Mouse (Mus musculus): Measurements from ENCODE around the gene Cox4i2.

The Cox4i2 gene

GRCm38 (mm10) chr2:152767618-152768271 is 13.8 kb downstream of the Cox4i2 start:
- DNase-seq (ENCODE audit: low spot score in 2 of 2): peak; percentile 18 to 51

GRCm38 (mm10) chr2:152769677-152770076 is 15.7 kb downstream of the Cox4i2 start:
- DNase-seq (ENCODE audit: low spot score in 2 of 2): no peak

GRCm38 (mm10) chr2:152771571-152771970 is 17.6 kb downstream of the Cox4i2 start:
- no peak for DNase-seq (ENCODE audit: low spot score in 2 of 2)

DNA sequence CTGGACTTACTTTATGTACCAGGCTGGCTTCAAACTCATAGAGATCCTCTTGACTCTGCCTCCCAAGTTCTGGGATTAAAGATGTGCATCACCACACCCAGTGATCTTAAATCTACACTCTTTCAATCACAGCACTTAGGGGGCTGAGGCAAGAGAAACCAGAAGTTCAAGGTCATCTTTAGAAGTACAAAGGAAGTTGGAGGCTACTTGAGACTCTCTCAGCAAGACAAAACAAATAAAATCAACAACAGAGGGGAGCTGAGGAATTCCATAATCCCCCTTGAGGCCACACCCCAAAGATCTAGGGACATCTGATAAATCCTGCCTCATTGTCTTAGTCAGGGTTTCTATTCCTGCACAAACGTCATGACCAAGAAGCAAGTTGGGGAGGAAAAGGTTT is 18.3 kb downstream of the Cox4i2 start:
- no peak for DNase-seq (ENCODE audit: low spot score in 2 of 2)

- peak; percentile 34 to 55 for DNase-seq (ENCODE audit: low spot score in 2 of 2)
Observed at GRCm38 (mm10) chr2:152775357-152775756, 21.4 kb downstream of the Cox4i2 start.

DNA sequence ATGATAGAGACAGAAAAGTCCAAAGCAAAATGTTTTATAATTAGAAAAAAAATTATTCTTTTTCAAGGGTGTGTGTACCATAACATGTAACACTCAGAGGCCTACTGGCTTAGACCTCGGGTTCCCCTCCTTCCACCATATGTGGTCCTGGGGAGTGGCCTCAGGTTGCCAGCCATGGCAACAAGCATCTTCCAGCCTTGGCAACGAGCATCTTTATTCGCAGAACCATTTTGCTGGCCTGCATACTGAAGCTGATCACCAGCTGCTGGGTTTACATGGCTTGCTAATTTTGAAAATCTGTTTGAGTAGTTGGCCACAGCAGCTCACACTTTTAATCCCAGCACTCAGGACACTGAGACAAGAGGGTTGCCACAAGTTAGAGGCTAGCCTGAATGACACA is 22.0 kb downstream of the Cox4i2 start:
- DNase-seq (ENCODE audit: low spot score in 2 of 2): no peak

DNA sequence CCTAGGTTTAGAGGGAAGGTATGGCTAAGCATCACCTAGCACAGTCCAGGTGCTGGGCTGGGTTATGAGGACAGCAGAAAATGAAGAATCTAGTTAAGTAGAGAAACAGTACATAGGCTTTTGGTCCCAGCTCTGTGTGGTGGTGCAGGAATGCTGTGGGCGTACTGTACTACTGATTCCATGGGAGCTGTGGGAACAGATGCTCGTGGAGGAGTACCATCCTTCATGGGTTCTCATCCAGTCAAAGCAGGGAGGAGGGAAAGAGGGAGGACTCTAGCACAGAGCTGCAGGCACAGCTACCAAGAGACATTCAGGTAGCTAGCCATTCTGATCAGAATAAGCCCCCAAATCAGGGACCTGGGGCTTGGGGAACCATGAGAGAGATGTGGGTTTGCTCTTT is 22.5 kb downstream of the Cox4i2 start:
- no peak for DNase-seq (ENCODE audit: low spot score in 2 of 2)

- no peak for DNase-seq (ENCODE audit: low spot score in 2 of 2)
Observed at GRCm38 (mm10) chr2:152777081-152777480, 23.1 kb downstream of the Cox4i2 start.

GRCm38 (mm10) chr2:152780466-152780865 is 26.5 kb downstream of the Cox4i2 start:
- no peak for DNase-seq (ENCODE audit: low spot score in 2 of 2)

DNA sequence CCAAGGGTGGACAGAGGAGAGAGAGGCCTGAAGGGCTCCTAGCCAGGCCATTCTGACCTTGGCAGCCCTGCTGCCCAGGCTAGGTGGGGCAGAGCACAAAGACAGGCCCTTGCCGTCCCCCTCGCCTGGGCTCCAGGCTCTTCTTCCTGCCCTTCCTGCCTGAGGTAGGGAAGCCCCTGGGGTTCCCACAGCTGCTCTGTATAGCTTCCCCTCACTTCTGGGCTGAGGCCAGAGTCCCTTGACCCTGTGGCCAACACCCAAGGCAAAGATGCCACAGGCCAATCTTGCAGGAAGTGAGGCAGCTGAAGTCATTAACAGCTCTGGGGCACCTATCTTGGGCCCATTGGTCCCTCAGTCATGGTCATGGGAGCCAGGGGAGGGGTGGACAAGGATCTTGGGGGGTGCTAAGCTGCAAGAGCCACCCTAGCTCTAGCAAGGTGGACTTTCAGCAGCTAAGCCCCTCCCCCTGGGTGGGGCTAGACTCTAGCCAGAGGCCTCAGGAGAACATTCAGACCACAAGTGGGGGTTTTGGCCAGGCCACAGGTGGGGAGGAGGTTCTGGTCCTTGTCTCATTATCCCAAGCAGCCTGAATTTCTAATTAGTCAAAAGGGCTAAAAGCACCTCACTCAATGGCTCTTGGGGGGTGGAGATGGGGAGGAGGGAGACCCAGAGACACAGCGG is 27.2 kb downstream of the Cox4i2 start:
- peak; percentile 33 to 66 for DNase-seq (ENCODE audit: low spot score in 2 of 2)

DNA sequence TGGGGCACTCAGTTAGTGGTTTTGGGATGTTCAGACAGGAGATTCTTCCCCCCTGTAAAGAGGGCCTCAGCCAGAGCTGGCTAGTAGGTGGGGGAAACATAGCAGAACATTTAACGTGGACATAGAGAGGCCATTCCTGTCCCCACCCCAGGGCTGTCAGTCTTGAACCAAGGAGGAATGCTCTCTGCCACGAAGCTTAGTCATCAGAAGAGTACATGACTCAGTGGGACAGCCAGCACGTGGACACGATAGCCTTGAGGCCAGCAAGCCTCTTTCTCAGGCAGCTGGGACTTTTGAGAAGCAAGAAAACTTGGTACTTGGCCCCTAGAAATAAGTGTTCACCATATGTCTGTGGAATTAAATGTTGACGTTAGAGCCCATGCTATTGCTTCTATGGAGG is 28.7 kb downstream of the Cox4i2 start:
- no peak for DNase-seq (ENCODE audit: low spot score in 2 of 2)

DNA sequence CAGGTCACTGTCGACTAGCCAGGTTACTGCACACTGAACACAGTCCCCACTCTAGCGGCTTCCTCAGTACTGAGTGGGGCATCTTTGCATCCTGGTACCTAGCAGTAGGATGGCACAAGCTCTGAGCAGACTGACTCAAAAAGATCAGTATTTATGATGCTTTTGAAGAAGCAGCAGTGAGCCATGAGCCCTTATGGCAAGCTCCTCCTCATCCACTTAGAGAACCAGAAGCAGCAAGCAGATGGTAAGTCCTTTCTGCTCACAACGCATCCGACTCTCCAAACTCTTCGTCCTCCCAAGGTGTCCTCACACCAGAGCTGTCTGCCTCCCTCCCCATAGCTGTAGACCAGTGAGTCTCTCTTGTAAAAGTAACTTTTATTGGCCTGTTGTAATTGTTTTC is 29.3 kb downstream of the Cox4i2 start:
- DNase-seq (ENCODE audit: low spot score in 2 of 2): no peak

GRCm38 (mm10) chr2:152784640-152785039 is 30.7 kb downstream of the Cox4i2 start:
- no peak for DNase-seq (ENCODE audit: low spot score in 2 of 2)

- no peak for DNase-seq (ENCODE audit: low spot score in 2 of 2)
Observed at GRCm38 (mm10) chr2:152785446-152786350, 31.7 kb downstream of the Cox4i2 start.

GRCm38 (mm10) chr2:152787136-152787535 is 33.2 kb downstream of the Cox4i2 start:
- DNase-seq (ENCODE audit: low spot score in 2 of 2): no peak

GRCm38 (mm10) chr2:152787543-152787942 is 33.6 kb downstream of the Cox4i2 start:
- no peak for DNase-seq (ENCODE audit: low spot score in 2 of 2)

GRCm38 (mm10) chr2:152788892-152789421 is 35.0 kb downstream of the Cox4i2 start:
- DNase-seq (ENCODE audit: low spot score in 2 of 2): no peak

- DNase-seq (ENCODE audit: low spot score in 2 of 2): peak; percentile 52 to 69
Observed at GRCm38 (mm10) chr2:152789591-152789999, 35.6 kb downstream of the Cox4i2 start.

DNA sequence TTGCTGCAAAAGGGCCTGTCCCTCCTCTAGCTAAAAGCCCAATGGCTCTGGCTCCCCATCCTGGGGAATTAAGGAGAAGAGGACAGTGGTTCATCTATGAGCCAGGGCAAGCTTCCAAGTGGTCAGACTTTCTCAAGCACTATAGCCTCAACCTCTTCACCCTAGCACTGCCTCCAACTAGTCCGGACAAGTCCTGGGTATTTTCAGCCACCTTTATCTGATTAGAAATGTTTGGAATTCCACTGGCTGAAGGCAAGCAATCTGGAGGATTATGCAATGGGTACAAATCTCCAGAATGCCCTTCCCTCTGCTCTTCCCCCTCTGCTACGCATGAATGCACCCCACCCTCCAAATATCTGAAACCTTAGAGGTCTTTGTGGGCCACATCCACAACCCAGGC is 38.5 kb downstream of the Cox4i2 start:
- DNase-seq (ENCODE audit: low spot score in 2 of 2): no peak

GRCm38 (mm10) chr2:152793381-152793780 is 39.4 kb downstream of the Cox4i2 start:
- no peak for DNase-seq (ENCODE audit: low spot score in 2 of 2)

GRCm38 (mm10) chr2:152794281-152794827 is 40.4 kb downstream of the Cox4i2 start:
- no peak for DNase-seq (ENCODE audit: low spot score in 2 of 2)

- no peak for DNase-seq (ENCODE audit: low spot score in 2 of 2)
Observed at GRCm38 (mm10) chr2:152797589-152797988, 43.6 kb downstream of the Cox4i2 start.
